Mouse (Mus musculus) erythroid progenitor cell, adult 5-6 weeks (primary cell): ENCODE data around the gene Ski. TPM values are rescaled to one million over a fixed set of nuclear protein-coding genes. Genes with fewer than 3 reads are reported as not detected.
"Not testable (repeated sequence)": the region's sequence is repeated elsewhere in the genome, so short reads cannot be mapped to it uniquely, and the experiment has no call there.

ENCODE experiments used
- ATAC-seq: replicated peaks from 2 replicates; pipeline ENCODE4 v1.8.0; 2016; ENCODE audit warnings: moderate number of reproducible peaks, mild to moderate bottlenecking, moderate TSS enrichment, inconsistent platforms; ENCODE audit not compliant: poor library complexity, low FRiP score, severe bottlenecking
- total RNA-seq, 2 experiments: library from RNA; stranded (forward) in 1 of 2; stranded (reverse) in 1 of 2; fragments of 150-400 nt in 1 of 2; fragments of 186-747, 209-891 nt in 1 of 2; gene quantifications; 2 replicates each; pipeline versions ENCODE4 v1.2.3 to v1.2.4; 2015 to 2017; ENCODE audit warnings: low replicate concordance in 2 of 2

Gene Ski
- total RNA-seq (2015; ENCODE audit: low replicate concordance) (5.0 and 9.7 TPM in 2 replicates), total RNA-seq (2017; ENCODE audit: low replicate concordance) (1.7 and 2.7 TPM in 2 replicates)

GRCm38 (mm10) chr4:155222552-155222840, at the start of gene Ski:
Gene Ski, minus strand, starts transcription at chr4:155222592.
- no peak for ATAC-seq

GRCm38 (mm10) chr4:155268382-155268781, 46.0 kb upstream of the Ski start:
- no peak for ATAC-seq

GRCm38 (mm10) chr4:155267639-155268175, 45.3 kb upstream of the Ski start:
- ATAC-seq = no peak

DNA sequence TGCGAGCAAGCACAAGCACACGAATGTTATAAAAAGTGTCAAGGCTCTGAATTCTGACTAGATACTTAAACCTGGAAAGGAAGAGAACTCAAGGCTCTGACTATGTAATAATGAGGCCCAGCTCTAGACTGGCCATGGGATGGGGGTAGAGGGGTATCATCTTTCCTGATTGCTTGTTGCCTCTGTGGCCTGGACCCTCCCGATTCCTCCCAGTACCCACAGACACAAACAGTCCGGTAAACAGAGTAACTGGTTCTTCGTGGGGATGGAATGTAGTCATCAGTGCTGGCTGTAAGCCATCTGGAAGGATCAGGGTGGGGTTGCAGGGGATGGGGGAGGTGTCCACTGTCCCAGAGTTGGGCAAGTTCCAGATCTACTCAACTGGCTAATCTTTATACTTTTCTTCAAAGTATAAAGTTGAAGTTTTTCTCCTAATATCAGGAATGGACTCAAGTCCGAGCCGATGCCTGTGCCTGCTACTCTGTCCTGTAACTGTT, 44.7 kb upstream of the Ski start:
- ATAC-seq = no peak

DNA sequence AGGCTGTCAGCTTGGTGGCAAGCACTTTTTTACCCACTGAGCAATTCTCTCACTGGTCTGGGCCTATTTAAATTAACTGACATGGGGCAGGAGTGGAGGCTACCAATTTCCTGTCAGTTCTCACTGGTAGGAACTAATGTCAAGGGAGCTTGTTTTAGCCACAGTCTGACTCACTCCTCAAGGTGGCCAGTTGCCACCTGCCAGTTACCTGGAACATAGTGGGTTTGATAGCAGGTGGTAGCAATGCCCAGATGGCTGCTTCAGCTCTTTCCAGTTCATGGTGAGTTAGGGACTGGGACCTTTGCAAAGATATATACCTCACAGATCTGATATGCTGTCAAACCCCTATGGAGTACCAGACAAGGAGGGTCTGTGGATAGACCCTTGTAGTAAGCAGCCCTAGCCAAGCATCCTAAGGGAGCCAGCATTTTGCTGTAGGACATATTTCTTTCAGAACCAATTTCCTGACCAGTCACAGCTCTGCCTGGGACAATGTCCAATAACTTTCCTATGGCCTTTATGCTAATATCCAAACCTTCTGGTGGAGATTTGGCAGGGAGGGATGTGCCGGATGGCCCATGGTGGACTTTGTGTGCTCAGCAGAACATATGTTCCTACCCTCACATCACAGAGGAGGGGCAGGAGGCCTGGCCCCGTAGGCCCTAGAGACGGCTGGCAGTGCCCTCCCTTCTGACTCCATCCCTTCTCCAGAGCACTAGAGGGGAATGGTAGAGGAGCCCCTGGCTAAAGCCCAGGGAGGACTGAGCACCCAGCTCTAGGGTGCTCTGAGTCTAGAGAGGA, 42.3 kb upstream of the Ski start:
- ATAC-seq = no peak

GRCm38 (mm10) chr4:155252253-155252652, 29.9 kb upstream of the Ski start:
- no peak for ATAC-seq

DNA sequence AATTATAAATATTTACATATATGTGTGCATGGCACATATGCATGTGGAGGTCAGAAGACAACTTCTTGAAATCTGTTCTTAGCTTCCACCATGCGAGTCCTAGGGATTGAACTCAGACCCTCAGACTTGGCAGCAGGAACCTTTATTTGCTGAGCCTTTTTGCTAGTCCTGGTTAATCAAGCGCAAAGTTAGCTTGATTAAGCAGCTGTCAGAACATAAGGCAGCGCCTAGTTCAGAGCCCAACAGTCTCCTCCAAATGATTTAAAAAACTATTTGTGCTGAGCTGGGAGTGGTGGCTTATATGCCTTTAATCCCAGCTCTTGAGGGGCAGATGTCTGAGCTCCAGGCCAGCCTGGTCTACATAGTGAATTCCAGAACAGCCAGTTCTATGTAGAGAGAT, 28.8 kb upstream of the Ski start:
- ATAC-seq = no peak

- ATAC-seq = 0 out of 2 replicates have a peak, but pooled peaks have one; percentile 12
Measured at GRCm38 (mm10) chr4:155250361-155251117, 28.1 kb upstream of the Ski start.

GRCm38 (mm10) chr4:155249648-155250351, 27.4 kb upstream of the Ski start, which contains the start of gene Faap20:
Gene Faap20, plus strand, starts transcription at chr4:155249802.
- ATAC-seq = peak; percentile 50

DNA sequence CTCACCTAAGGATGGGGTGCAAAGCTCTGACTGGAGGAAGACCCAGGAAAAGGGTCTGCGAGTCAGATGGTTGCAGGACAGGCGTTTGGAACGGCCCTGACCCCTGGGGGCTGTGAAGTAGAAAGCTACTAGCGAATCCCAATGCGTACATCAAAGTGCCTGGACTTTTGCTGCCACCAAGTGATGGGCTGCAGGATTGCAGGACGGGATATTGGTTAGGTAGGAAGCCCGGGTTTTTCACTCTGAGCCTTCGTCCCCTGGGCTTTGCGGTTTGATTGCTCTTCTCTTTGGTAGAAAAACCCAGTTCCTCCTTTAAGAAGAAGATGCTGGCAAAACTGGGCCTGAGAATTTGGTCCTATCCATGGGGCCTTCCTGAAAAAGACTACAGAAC, 26.9 kb upstream of the Ski start:
- peak; percentile 57; the same call in 1 of the 2 replicates for ATAC-seq

DNA sequence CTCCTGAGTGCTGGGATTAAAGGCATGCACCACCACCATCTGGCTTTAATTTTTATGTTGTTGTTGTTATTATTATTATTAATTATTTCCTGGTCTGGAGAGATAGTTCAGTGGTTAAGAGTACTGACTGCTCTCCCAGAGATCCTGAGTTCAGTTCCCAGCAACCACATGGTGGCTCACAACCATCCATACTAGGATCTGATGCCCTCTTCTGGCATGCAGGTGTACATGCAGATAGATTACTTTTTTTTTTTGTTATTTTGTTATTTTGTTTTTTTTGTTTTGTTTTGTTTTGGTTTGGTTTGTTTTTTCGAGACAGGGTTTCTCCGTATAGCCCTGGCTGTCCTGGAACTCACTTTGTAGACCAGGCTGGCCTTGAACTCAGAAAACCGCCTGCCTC, 25.7 kb upstream of the Ski start:
- ATAC-seq = not testable (repeated sequence)

DNA sequence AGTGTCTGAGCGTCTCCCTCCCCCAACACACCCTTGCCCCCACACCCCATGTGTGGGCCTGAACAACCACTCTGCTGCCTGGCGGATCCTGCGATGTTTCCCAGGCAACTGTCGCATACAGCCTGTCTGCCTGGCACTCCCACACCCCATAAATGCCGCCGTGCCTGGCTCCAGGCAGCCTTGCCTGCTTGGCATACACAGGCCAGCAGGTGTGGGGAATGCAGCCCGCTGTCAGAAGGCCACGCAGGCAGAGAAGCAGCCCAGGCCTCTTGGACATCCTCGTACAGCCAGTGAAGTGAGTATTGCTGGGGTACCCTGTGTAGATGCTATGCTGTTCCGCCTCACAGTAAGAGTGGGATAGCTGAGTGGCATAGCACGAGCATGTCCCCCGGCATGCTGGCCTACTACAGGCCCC, 24.3 kb upstream of the Ski start:
- no peak for ATAC-seq

GRCm38 (mm10) chr4:155245770-155246492, 23.5 kb upstream of the Ski start:
- ATAC-seq = no peak

GRCm38 (mm10) chr4:155243233-155243632, 20.8 kb upstream of the Ski start:
- no peak for ATAC-seq

DNA sequence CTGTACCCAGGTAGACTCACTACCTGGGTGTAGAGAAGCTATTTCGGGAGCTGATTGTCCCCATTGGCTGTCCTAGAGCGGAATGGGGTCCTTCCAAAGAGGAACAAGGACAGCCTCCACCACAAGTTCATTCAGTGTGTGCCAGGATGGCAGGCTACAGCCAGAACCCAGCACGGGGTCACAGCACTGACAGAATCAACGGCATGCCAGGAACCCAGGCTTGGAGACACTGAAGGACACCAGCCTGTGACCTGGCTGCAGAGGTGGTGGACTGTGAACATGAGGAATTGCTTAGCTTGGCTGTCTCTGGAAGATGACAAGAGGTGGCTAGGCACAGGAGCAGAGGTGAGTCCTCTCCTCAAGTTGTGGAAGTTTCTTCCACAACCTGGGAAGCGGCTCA, 19.9 kb upstream of the Ski start:
- no peak for ATAC-seq

GRCm38 (mm10) chr4:155241789-155242188, 19.4 kb upstream of the Ski start:
- ATAC-seq = no peak; the same call in 1 of the 2 replicates

DNA sequence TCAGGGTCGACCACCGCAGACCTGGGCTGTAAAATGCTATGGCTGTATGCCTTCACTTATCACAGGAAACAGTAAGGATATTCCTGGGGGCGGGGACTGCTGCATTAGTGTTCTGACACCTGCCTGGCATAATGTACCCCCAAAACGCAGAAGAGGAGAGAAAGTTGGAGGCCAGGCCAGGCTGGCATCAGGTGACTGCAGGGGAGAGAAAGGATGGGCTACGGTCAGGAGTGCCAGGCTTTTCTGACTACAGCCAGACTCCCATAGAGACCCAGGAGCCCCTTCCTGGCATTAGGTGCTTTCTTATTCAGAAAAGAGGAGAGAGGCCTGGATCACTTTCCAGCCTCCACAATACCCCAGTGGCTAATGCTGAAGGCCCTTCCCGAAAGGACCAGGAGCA, 17.1 kb upstream of the Ski start:
- no peak for ATAC-seq

- no peak for ATAC-seq
Measured at GRCm38 (mm10) chr4:155238276-155238675, 15.9 kb upstream of the Ski start.

GRCm38 (mm10) chr4:155236737-155237385, 14.5 kb upstream of the Ski start:
- no peak for ATAC-seq
